Mouse (Mus musculus) limb, embryonic 14.5 days (tissue): Measurements from ENCODE around the gene Col26a1. TPM values are rescaled to one million over a fixed set of nuclear protein-coding genes. Genes with fewer than 3 reads are reported as not detected.
A peak's percentile ranks its signal among the peaks of the same experiment; 100 is the strongest.

Source experiments
- ATAC-seq: fragments of 200-750 bp; cut with Nextera tagmentation; 2 replicates; pipeline ENCODE4 v1.8.0; 2017; ENCODE audit warnings: low read depth, moderate number of reproducible peaks, moderate TSS enrichment; ENCODE audit not compliant: low FRiP score
- DNase-seq: peaks from one replicate; pipeline ENCODE4 v3.0.0-alpha.2; 2015; ENCODE audit warnings: low spot score
- H3K27ac ChIP-seq: fragments of 300-500 bp; sonication (generic); replicated peaks from 2 replicates; pipeline ENCODE4 v1.5.1; 2014; ENCODE audit warnings: low read depth, mild to moderate bottlenecking, low read length, moderate library complexity, mixed read lengths
- H3K27me3 ChIP-seq: fragments of 300-500 bp; sonication (generic); 2 replicates; pipeline ENCODE4 v1.6.1; 2014; ENCODE audit warnings: low read length, mixed read lengths; ENCODE audit not compliant: control insufficient read depth, insufficient read depth
- H3K36me3 ChIP-seq: fragments of 300-500 bp; sonication (generic); 2 replicates; pipeline ENCODE4 v1.6.1; 2014; ENCODE audit warnings: mild to moderate bottlenecking, low read length, moderate library complexity, mixed read lengths; ENCODE audit not compliant: control insufficient read depth, insufficient read depth
- H3K4me1 ChIP-seq: fragments of 300-500 bp; sonication (generic); 2 replicates; pipeline ENCODE4 v1.6.1; 2014; ENCODE audit warnings: antibody characterized with exemption, low read length, mixed read lengths; ENCODE audit not compliant: control insufficient read depth, insufficient read depth
- H3K4me2 ChIP-seq: fragments of 300-500 bp; sonication (generic); replicated peaks from 2 replicates; pipeline ENCODE4 v1.6.1; 2014; ENCODE audit warnings: low read depth, mild to moderate bottlenecking, low read length, moderate library complexity; ENCODE audit not compliant: severe bottlenecking
- H3K4me3 ChIP-seq: fragments of 300-500 bp; sonication (generic); replicated peaks from 2 replicates; pipeline ENCODE4 v1.5.1; 2014; ENCODE audit warnings: low read length
- H3K9ac ChIP-seq: fragments of 300-500 bp; sonication (generic); 2 replicates; pipeline ENCODE4 v1.6.1; 2014; ENCODE audit warnings: mild to moderate bottlenecking, low read depth, low read length, moderate library complexity; ENCODE audit not compliant: severe bottlenecking
- H3K9me3 ChIP-seq: fragments of 300-500 bp; sonication (generic); 2 replicates; pipeline ENCODE4 v1.6.1; 2016; ENCODE audit warnings: low read length; ENCODE audit not compliant: control insufficient read depth
- POLR2A ChIP-seq: fragments of 200-500 bp; IDR thresholded peaks from 2 replicates; pipeline ENCODE4 v1.8.0; 2012; ENCODE audit warnings: inconsistent platforms, mild to moderate bottlenecking, moderate library complexity, borderline replicate concordance; ENCODE audit not compliant: insufficient read depth, insufficient read length; ENCODE audit errors: extremely low read depth
- WGBS: fragments of 180-500 bp; shearing (Covaris S2); extraction: QIAGEN DNeasy Blood & Tissue Kit; methylation state at CpG from one replicate; pipeline ENCODE4 v1.1.7; 2014; 5-methylcytosine and 5-hydroxymethylcytosine counted together
- polyA plus RNA-seq, 2 experiments: library from polyadenylated mRNA; depleted of rRNA in 1 of 2; stranded (reverse) in 1 of 2; unstranded in 1 of 2; fragments of >200 nt; fragmentation: Nextera tagmentation in 1 of 2; extraction: Ambion mirVana in 1 of 2; gene quantifications; 2 replicates each; pipeline versions ENCODE4 v1.2.1 to v1.2.3; 2012 to 2014

Gene Col26a1
- polyA plus RNA-seq, 2 experiments = 85.5 to 219 TPM

DNA sequence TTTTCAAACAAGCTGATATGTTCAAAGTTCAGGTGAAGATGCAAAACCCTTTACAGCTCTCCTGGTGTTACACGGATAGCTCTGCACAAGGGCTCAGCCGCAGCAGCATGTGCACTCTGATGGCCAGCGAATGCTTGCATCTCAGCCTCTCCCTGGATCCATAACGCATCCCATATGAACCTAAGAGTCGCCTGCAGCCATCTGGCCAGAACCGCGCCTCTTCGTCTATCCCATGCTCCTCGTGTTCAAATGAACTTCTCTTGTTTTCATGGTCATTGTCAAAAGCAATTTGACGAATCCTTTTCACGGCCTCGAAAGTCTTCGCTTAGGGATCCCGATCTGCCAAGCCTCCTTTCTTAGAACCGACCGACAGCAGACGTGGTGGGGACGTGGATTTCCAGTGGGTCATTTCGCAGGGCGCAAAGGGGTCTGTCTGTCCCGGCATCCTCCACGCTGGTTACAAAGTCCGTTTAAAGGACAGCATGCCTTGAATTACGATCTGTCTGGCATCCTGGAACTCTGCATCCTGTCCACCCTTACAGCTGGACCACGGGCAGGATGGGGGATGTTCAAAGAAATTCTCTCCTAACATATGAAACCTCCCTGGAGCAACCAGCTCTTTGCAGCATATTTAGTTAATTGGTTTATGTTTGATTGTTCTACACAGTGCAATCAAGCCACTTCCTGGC, 12.0 kb upstream of the Col26a1 start:
- no peaks in the 10 kb centered on the region for H3K9me3 ChIP-seq
- no peak for DNase-seq
- no peaks in the 10 kb centered on the region for H3K36me3 ChIP-seq
- H3K9ac ChIP-seq = peak overlapping the region; percentile 12; the same call in 1 of the 2 replicates
- 23% methylated on average over 25 of the region's 25 CpGs for WGBS
- H3K4me2 ChIP-seq = peak overlapping the region; percentile 17
- H3K4me1 ChIP-seq = 0 out of 2 replicates have a peak, but pooled peaks cover 4% of the 10 kb centered on the region
- no peak overlapping the region for H3K4me3 ChIP-seq
- no peak for TF ChIP-seq POLR2A
- ATAC-seq = 0 out of 2 replicates have a peak, but pooled peaks have one; percentile 4
- H3K27ac ChIP-seq = no peak overlapping the region
- H3K27me3 ChIP-seq = no peaks in the 10 kb centered on the region

DNA sequence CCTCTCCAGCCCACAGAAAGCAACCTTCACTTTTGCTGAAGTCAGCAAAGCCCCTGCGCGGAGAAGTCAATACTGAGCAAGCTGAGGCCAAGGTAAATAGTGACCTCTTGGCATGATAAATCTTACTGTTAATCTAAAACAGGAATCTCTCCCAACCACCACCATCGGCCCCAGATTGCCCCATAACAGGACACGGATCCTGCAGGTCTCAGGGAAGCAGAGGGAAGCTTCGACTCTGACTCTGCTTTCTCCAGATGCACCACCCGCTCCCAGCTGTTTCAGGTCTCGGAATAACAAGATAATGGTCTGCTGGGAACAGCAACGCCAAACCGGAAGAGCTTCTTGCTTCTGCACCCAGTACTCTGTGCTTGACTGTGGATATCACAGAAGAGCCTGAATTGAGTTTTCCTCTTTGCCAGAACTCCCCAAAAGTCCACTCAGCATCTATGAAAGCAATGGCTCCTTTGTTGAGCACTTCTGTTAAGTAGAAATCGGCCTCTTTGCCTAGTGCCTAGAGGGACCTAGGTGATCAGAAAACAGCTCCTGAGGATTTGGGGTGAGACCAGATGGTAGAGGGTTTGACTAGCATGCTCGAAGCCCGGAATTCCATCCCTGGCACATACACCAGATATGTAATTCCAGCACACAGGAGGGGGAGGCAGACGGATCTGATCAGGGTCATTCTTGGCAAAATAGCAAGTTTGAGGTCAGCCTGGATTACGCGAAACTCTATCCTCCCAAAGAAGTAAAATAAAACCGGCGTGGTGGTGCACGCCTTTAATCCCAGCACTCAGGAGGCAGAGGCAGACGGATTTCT, 5.7 kb upstream of the Col26a1 start:
- no peak overlapping the region for H3K4me2 ChIP-seq
- no peak for ATAC-seq
- H3K4me3 ChIP-seq = no peak overlapping the region
- 44% methylated on average over 19 of the region's 19 CpGs for WGBS
- 0 out of 2 replicates have a peak overlapping the region, but pooled peaks have one; percentile 4 for H3K27ac ChIP-seq
- no peaks in the 10 kb centered on the region for H3K9me3 ChIP-seq
- H3K4me1 ChIP-seq = 0 out of 2 replicates have a peak, but pooled peaks cover 3% of the 10 kb centered on the region
- no peak overlapping the region for H3K9ac ChIP-seq
- peak; percentile 32 for DNase-seq
- no peaks in the 10 kb centered on the region for H3K36me3 ChIP-seq
- no peaks in the 10 kb centered on the region for H3K27me3 ChIP-seq
- TF ChIP-seq POLR2A = no peak

DNA sequence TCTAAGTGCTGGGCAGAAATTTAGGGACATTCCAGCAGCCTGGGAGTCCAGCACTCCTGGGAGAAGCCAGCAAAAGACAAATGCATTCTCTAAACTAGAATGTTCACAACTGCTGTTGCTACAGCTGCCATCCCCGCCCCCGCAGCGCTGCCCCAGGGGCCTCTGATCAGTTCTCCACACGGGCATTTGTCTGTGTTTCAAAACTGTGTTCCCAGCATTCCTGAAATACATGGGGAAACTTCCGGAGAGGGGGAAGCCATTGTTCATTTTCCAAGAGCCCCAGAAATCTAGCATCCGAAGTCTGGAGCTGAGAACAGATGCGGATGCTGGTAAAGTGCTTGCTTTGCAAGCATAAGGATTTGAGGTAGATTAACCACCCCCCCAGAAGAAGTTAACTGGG, 3.9 kb upstream of the Col26a1 start:
- H3K36me3 ChIP-seq = no peaks in the 10 kb centered on the region
- no peak overlapping the region for H3K4me3 ChIP-seq
- 0 out of 2 replicates have a peak, but pooled peaks cover 6% of the 10 kb centered on the region for H3K4me1 ChIP-seq
- no peaks in the 10 kb centered on the region for H3K9me3 ChIP-seq
- 21% methylated on average over 7 of the region's 7 CpGs for WGBS
- peak; percentile 55 for DNase-seq
- H3K4me2 ChIP-seq = 0 out of 2 replicates have a peak overlapping the region, but pooled peaks have one; percentile 1
- ATAC-seq = peak; percentile 28
- H3K9ac ChIP-seq = 0 out of 2 replicates have a peak overlapping the region, but pooled peaks have one; percentile 17
- TF ChIP-seq POLR2A = no peak
- H3K27me3 ChIP-seq = no peaks in the 10 kb centered on the region
- H3K27ac ChIP-seq = no peak overlapping the region

DNA sequence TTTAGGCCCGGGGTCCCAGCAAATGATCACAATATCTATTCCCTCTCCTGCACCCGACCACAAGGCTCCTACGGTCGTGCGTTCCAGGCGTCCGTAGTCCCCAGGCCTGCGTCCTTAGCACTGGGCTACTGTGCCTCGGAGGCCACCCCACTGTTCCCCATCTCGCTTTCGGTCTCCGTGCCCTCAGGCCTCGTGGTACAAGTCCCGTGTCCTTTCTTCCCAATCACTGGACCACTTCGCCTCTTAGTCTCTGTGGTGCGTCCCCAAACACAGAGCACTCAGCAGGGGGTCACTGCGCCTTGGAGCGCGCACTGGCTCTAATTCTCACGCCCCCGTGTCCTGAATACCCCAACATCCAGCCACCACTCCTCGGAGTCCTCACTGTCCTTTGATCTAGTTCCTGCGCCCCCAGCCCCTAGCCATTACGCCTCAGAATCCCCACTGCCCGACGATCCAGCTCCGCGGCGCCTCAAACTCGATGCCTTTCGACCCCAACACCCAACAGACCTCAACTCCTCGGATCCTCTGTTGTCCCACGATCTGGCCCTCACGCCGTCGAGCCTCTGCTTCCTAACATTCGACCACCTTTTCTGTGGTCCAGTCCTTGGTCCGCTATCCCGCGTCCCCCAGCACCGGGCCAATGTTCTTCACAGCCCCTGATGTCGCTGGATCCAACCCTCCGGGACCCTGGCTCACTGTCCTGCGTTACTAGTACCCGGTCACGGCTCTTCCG, 788 bp downstream of the Col26a1 start:
- peak overlapping the region; percentile 79 for H3K4me3 ChIP-seq
- no peaks in the 10 kb centered on the region for H3K27me3 ChIP-seq
- DNase-seq (no peak), ATAC-seq (0 out of 2 replicates have a peak, but pooled peaks have one; percentile 11)
- H3K27ac ChIP-seq = peak overlapping the region; percentile 81
- H3K36me3 ChIP-seq = peaks cover 11% of the 10 kb centered on the region
- WGBS = 1% methylated on average over 47 of the region's 47 CpGs
- peak overlapping the region; percentile 76 for H3K4me2 ChIP-seq
- peak overlapping the region; percentile 89 for H3K9ac ChIP-seq
- TF ChIP-seq POLR2A = no peak
- H3K9me3 ChIP-seq = no peaks in the 10 kb centered on the region
- 0 out of 2 replicates have a peak, but pooled peaks cover 6% of the 10 kb centered on the region for H3K4me1 ChIP-seq
